In genomic region chr17:74810892-74811625, GRCm38 (mm10) we compare ENCODE assay signal across 9 mouse cellular contexts.
DNase-seq lines count a peak whose midpoint lies in the region; ATAC-seq lines count a peak whose summit lies in the region.
"Had no signal": no experiment of that assay in that cellular context is flagged by ENCODE, and none has a peak within 500 bp of the region (broad histone marks: within the 10 kb centered on the region; RNA-seq: fewer than 3 reads in every experiment).

No protein-coding gene starts in this region.

- H3K4me2 ChIP-seq in forebrain, embryonic 13.5 days, result no peak overlapping the region
- H3K4me2 ChIP-seq: lung, embryonic 15.5 days had no signal

- peak; percentile 74 for ATAC-seq in forebrain, embryonic 13.5 days
- ATAC-seq in inflammation-experienced regulatory T-cells, adult 6 months, result peak; percentile 43

- H3K36me3 ChIP-seq in forebrain, embryonic 13.5 days (ENCODE audit: poor library complexity, severe bottlenecking), result no peaks in the 10 kb centered on the region
- no peaks in the 10 kb centered on the region for H3K36me3 ChIP-seq in splenic B cell, adult 2 months (ENCODE audit: control insufficient read depth, insufficient read depth, low read length, poor library complexity, severe bottlenecking)
- H3K36me3 ChIP-seq: lung, embryonic 15.5 days had no signal

- H3K4me3 ChIP-seq in forebrain, embryonic 13.5 days, result no peak overlapping the region
- H3K4me3 ChIP-seq: lung, embryonic 15.5 days had no signal

- WGBS in forebrain, embryonic 13.5 days, result 56% methylated on average over 3 of the region's 3 CpGs

- no peaks in the 10 kb centered on the region for H3K4me1 ChIP-seq in forebrain, embryonic 13.5 days
- H3K4me1 ChIP-seq: lung, embryonic 15.5 days had no signal

- DNase-seq in adrenal gland, adult 2 months, result peak; percentile 40
- no peak for DNase-seq in adrenal gland, postnatal 4 days (ENCODE audit: low spot score in 2 of 2)
- peak; percentile 58 for DNase-seq in thymus, postnatal 0 days (ENCODE audit: low spot score)
- DNase-seq in thymus, postnatal 25 days, result no peak
- peak; percentile 52 for DNase-seq in lung, postnatal 14 days
- DNase-seq in splenic B cell, adult 2 months (ENCODE audit: low read depth, low spot score), result peak; percentile 76

- no peaks in the 10 kb centered on the region for H3K9me3 ChIP-seq in forebrain, embryonic 13.5 days (replicated peaks)
- H3K9me3 ChIP-seq: lung, embryonic 15.5 days had no signal

- no peaks in the 10 kb centered on the region for H3K27me3 ChIP-seq in forebrain, embryonic 13.5 days
- no peaks in the 10 kb centered on the region for H3K27me3 ChIP-seq in splenic B cell, adult 2 months (ENCODE audit: control insufficient read depth, insufficient read depth, low read length, poor library complexity, severe bottlenecking)
- H3K27me3 ChIP-seq: lung, embryonic 15.5 days had no signal

- no peak overlapping the region for H3K9ac ChIP-seq in forebrain, embryonic 13.5 days
- H3K9ac ChIP-seq: lung, embryonic 15.5 days had no signal

- H3K27ac ChIP-seq in forebrain, embryonic 13.5 days, result no peak overlapping the region
- H3K27ac ChIP-seq: lung, embryonic 15.5 days had no signal

Comparison
In these comparisons a context has a peak if more than half of its experiments do, and no peak if none do; other contexts are left out.
1. DNase-seq: peak in adrenal gland, adult 2 months (single experiment), thymus, postnatal 0 days (single experiment), lung, postnatal 14 days (single experiment) and splenic B cell, adult 2 months (single experiment); none in adrenal gland, postnatal 4 days (0 of 2) and thymus, postnatal 25 days (single experiment).